Mouse (Mus musculus): ENCODE measurements around the gene Coq8a.

Gene Coq8a

DNA sequence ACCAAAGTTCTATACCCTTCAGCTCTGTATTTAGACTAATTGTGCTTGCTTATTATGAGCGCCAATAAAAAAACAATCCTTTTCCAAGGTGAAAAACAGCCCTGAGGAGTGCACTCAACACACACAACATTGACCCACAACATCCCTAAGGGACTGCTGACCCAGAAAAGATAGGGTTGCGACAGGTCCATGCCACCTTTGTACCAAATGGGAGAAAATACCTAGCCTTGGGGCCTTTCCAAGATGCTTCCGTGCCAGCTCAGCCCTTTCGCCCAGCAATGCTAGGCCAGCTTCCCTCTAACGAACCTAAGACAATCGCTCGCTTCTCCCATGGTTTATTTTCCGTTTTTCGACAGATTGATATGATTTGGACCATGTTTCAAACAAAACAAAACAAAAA lies 2.9 kb downstream of the Coq8a start:
- no peak for DNase-seq

GRCm38 (mm10) chr1:180195703-180196381 lies 3.6 kb downstream of the Coq8a start:
- peak; percentile 98 for DNase-seq

- DNase-seq, result peak in 1 of 2 experiments; percentile 38
Observed at GRCm38 (mm10) chr1:180194781-180195471, 4.5 kb downstream of the Coq8a start.

GRCm38 (mm10) chr1:180194048-180194447 lies 5.4 kb downstream of the Coq8a start:
- no peak for DNase-seq

GRCm38 (mm10) chr1:180193391-180193935 lies 5.9 kb downstream of the Coq8a start:
- DNase-seq, result no peak

GRCm38 (mm10) chr1:180192866-180193265 lies 6.5 kb downstream of the Coq8a start:
- DNase-seq, result no peak

DNA sequence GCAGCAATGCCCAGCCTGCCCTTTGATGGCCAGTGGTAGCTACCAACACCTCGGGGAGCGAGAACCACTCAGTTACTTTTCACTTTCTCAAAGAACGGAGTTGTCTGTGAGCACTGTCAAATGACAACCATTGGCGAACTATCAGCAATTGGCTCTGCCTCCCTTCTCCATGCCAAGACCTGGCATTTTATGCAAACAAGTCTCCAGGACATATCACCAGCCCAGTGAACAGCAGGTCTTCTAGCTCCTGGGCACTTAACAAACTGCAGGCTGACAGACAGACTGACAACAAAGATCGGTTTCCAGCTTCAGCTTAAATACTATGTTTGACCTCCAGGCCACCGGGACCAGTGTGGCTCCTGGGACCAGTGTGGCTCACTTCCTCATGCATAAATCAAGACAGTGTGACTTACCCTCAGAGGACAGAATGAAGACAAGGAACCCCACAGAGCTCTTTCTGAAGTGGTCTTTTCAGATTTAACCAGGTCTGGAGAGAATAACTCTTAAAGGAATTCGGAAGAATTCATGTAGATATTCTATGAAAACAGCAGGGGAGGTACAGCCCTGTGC lies 7.7 kb downstream of the Coq8a start:
- no peak for DNase-seq

- DNase-seq, result no peak
Observed at GRCm38 (mm10) chr1:180191112-180191511, 8.3 kb downstream of the Coq8a start.

- no peak for DNase-seq
Observed at GRCm38 (mm10) chr1:180188951-180189350, 10.5 kb downstream of the Coq8a start.

DNA sequence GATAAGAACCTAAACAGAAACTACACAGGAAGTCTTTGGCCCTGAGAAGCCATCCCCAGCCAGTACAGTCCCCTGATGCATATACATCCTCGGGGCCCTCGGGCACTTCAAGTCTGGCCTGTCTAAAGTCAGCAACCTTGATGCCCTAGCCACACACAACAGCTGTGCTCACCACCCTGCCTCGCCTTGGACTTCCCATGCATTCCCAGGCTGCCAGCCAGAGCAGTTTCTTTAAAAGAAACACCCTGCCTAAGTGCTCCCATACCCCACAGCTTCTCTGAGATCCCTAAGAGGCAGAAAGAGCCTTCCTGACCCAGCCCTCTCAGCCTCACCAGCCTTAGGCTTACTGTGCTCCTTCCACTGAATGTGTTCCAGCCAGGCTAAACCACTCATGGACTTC lies 13.0 kb downstream of the Coq8a start:
- no peak for DNase-seq

GRCm38 (mm10) chr1:180185877-180186276 lies 13.5 kb downstream of the Coq8a start:
- no peak for DNase-seq

DNA sequence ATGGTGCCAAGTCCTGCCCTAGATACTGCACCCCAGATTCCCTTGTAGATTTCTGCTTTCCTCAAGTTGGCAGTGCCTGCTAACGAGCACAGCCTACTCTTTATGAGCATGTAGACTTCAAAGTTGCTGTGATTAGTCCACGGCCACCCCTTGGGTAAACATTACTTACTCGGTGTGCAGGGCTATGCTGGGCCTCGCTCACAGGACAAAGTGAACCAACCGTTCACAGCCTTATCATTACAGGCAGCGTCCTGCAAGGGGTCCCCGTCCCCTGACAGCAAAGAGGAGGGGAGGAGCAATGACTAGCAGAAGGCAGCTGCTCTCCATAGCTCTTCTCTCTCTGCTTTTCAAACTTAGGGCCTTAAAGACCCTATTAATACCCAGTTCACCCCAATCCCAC lies 14.6 kb downstream of the Coq8a start:
- no peak for DNase-seq

DNA sequence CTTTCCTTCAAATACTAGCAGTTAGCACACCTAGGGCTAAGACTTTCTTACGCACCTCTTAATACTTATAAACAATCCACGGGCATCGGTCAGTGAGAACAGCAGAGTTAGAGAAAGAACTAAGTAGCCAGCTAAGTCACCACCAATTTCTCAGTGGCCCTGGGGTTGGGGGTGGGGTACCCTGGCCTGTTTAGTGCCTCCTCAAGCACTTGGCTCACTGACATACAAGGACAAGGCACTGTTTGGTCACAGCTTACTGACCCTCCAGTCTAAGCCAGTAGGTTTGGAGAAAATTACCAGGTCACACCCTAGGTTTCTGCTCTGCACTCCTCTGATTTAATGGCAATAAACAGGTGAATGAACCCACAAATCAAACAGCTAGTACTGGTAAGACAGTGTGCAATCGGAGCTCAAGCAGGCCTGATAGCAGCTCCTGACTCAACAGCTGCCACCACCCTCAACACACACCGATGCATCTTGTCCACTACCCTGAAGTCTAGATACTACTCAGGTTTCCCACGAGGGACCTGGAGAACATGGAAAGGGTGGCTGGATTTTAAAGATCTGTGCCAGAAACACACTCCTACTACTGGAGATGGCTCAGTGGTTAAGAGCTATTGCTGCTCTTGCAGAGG lies 15.8 kb downstream of the Coq8a start:
- DNase-seq, result no peak

DNA sequence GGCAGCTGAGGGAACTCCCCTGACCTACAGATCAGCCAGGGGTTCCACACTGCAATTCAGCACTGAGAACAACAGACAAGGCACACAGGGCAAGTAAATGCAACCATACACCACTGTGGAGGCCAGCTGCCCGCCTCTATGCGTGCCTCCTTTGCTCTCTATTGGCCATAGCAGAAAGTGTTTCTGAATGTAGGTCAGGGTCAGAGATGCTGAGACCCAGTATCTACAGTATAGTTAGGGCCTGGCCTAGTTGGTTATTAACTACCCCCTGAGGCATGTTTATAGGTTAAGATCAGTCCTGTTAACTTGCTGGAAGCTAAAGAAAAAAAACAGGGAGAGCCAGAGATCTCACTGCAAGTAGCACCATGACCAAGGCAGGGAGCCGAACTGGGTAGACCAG lies 16.7 kb downstream of the Coq8a start:
- no peak for DNase-seq

DNA sequence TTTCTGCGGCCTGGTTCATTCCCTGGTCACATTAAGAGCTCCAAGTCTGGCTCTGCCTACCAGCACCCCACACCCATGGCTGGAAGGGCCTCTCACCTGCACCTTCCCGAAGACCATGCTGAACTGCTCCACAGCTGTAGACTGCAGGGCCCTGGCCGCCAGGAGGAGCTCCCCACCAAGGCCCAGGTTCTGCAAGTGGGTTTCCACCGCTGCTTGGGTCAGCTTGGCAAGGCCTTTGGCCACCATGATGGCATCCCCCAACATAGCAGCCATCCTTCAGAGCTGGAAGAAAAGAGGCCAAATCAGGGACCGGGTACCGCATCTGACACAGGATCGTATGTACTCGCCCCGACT lies 17.5 kb downstream of the Coq8a start:
- no peak for DNase-seq

- DNase-seq, result no peak
Observed at GRCm38 (mm10) chr1:180181304-180181965, 18.0 kb downstream of the Coq8a start.

DNA sequence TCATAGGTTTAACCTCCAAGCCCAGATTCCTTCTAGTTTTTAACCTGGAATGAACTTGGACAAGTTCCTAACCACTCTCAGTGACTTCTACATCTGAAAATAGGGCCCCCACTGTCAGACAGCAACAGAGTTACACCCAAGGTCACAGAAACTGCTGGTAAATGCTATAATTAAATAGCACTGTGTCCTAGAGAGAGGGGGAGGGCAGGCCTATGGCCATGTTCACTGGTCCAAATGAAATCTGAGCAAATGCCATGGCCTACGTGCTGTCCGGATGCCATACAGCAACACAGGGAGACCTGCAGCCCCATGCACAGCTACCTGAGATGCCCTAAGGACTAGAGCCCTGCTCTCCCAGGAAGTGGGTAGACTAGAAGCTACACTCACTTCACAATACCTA lies 19.6 kb downstream of the Coq8a start:
- DNase-seq, result no peak

- DNase-seq, result no peak
Observed at GRCm38 (mm10) chr1:180179100-180179499, 20.3 kb downstream of the Coq8a start.

GRCm38 (mm10) chr1:180178340-180178739 lies 21.1 kb downstream of the Coq8a start:
- DNase-seq, result peak in 1 of 2 experiments; percentile 29

- no peak for DNase-seq
Observed at GRCm38 (mm10) chr1:180176784-180177183, 22.6 kb downstream of the Coq8a start.

DNA sequence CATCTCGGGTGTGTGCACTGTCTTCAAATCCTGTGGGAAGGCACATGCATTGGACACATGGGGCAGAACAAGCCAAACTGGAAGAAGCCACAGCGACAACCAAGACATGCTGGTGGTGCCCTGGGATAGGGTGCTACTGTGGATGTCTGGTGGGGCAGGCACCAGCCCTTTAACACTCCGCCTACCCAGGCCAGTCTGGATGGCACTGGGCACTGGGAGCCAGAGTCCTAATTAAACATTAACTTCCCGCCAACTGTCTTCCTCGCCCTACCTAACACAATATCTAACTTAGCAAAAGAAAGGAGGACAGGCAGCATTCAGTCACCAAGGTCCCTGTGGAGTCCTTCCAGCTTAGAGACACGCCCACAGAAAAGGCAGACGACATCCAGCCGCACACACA lies 23.8 kb downstream of the Coq8a start:
- no peak for DNase-seq

DNA sequence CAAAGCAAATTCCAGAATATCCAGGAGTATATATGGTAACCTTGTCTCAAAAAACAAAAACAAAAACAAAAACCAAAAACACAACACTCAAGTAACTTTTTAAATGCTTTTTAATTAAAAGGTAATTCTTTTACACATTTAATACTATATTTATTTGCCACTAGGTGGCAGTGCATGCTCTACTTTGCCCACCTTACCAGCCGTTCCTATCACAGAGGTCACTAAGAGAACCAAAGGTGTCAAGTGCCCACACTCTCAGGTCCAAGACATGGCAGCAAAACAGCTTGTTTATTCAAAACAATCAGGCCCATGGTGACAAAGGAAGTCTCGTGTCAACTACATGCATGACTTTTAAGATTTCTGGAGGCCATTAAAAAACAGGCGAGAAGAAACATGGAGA lies 24.2 kb downstream of the Coq8a start:
- no peak for DNase-seq

DNA sequence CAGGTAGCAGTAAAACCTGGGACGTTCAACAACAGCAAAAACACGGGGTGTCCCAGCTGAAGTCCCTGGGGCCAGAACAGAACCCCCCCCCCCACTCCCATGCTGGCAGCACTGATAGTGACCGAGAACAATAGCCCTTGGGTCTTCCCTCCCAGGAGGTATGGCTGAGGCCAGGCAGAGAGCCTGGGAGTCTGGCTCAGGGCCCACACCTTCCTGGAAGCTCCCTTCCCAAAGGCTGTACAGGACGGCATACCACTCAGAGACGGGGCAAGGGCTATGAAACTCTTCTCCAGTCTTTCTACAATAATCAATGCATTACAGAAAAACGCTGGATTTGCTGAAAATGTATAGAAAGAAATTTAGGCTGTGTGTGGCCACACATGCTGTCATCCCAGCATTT lies 24.7 kb downstream of the Coq8a start:
- no peak for DNase-seq
